Mouse (Mus musculus) CD4-positive naive resting alpha-beta T cell, adult 57 days (primary cell): ENCODE measurements around the gene Pramef20. TPM values are rescaled to one million over a fixed set of nuclear protein-coding genes. Genes with fewer than 3 reads are reported as not detected.

Source experiments
- total RNA-seq: library from RNA; stranded (reverse); gene quantifications from one replicate; pipeline ENCODE4 v1.2.4, GENCODE M21; 2023

The Pramef20 gene
- total RNA-seq = not detected

DNA sequence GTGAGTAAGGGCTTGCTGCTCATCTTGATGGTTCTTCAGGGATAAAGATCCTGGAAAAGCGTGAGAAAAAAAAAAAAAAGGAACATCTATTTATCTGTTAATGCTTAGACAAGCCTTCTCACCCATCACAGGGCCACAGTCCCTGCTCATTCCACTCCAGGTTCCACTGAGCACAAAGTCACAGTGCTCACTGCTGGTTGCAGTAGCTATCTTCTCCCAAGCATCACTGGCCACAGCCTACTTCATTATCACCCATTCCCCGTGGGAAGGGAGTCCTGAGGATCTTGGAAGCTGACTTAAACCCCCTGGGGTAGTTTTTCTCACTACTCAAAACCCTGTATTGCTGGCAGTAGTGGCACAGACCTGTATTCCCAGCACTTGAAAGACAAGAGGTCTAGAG is at the start of gene Pramef20:
Pramef20 (minus strand) TSS at position 23 of the 400 bp plus-strand sequence.

DNA sequence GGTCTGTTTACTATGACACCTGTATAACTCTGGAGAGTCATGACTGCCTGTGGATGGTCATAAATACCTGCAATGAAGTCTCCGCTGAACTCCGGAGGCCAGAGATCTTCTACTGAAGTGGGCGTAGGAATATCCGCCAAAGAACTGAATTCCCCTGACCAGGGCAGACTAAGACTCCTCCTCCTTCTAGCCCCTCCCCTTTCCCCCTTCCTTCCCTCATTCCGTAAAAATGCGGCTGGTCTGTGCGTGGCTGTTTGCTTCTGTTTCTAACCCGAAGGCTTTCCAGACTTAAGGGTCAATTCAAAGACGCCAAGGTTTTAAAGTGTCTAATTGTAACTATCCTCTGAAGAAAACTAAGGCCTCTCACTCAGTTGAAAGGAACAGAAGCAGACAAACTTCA is 30.6 kb upstream of the Pramef20 start, which contains the start of gene Pramef12:
Pramef12 (minus strand) TSS at position 175 of the 400 bp plus-strand sequence.

DNA sequence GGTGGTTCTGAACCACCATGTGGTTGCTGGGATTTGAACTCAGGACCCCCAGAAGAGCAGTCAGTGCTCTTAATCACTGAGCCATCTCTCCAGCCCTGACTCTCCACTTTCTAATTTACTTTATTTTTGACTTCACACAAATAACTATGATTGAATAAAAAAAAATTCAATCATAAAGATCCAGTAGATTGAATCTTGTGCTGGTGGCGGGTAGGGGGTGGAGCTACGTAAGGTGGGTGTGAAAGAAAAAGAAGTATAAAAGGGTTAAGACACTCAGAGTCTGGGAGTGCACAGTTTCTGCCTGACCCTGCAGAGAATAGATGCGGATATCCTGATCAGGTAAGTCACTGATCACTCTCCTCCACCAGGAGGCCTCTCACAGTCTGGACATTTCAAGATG is 20.1 kb downstream of the Pramef20 start, which contains the start of gene Gm13119:
Gm13119 (plus strand) TSS at position 301 of the 400 bp plus-strand sequence.

DNA sequence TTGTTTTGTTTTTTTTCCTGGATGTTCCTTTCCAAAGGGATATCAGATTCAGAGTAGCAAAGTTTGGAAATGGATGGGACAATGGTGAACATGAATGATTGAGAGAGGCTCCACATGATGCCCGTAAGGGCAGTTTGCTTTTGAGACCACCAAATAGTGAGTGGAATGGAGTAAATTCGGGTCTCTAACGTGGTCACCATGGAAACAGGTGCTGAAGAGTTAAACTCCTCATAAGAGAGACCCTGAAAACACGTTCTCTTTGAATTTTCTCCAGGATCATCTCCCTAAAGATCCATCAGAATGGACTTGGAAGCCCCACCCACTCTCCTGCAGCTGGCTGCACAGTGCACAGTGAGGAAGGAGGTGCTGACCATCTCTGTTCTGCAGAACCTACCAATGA is 47.8 kb downstream of the Pramef20 start, which contains the start of gene Gm13128:
Gm13128 (plus strand) TSS at position 301 of the 400 bp plus-strand sequence.

Other genes starting within 250 kb of the Pramef20 start
- gene Oog3, start 215.3 kb downstream of the Pramef20 start, total RNA-seq = not detected
- not detected for gene Oog2, start 187.2 kb downstream of the Pramef20 start, total RNA-seq
- gene C87977, start 164.6 kb downstream of the Pramef20 start, total RNA-seq = not detected
- gene Pramel5, start 97.4 kb downstream of the Pramef20 start, total RNA-seq = not detected
- not detected for gene Gm13128, start 47.7 kb downstream of the Pramef20 start, total RNA-seq
- not detected for gene Gm13119, start 20.0 kb downstream of the Pramef20 start, total RNA-seq
- gene Pramef12, start 30.5 kb upstream of the Pramef20 start, total RNA-seq = not detected
- not detected for gene 1700012P22Rik, start 60.8 kb upstream of the Pramef20 start, total RNA-seq
- not detected for gene Gm9944, start 75.4 kb upstream of the Pramef20 start, total RNA-seq
- gene Aadacl3, start 85.8 kb upstream of the Pramef20 start, total RNA-seq = not detected
- gene 9430007A20Rik, start 141.9 kb upstream of the Pramef20 start, total RNA-seq = not detected
- not detected for gene Gm13124, start 187.2 kb upstream of the Pramef20 start, total RNA-seq
- gene Aadacl4, start 235.8 kb upstream of the Pramef20 start, total RNA-seq = not detected